Mouse (Mus musculus) cerebellum, postnatal 4 days (tissue): Measurements from ENCODE around the gene Fblim1.

Experiments
- DNase-seq, 2 experiments: peaks; one replicate each; pipeline ENCODE4 v3.0.0; 2022; ENCODE audit warnings: low spot score in 2 of 2, mixed read lengths in 1 of 2

The Fblim1 gene

DNA sequence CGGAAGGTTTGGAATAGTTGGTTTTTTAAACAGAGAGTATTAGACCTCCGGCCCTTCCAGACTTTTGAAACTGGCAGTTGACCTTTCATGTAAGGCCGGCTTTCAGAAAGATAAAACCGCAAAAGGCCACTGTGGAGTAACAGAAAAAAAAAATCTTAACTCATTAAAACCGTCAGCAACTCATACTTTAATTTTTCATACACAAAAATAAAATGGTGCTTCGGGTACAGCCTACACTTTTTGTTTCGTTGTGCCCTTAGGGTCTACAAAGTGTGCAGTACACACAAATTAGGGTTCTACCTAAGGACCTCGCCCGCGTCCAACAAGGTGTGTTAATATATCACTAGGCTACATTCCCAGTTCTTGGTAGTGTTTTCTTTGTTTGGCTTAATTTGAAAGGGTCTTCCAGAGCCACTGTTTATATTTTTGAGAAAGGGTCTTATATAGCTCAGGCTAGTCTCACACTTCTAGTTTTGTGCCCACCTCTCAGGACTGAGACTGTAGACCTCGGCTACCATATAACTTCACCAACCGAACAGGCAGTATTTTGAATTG is 66.6 kb downstream of the Fblim1 start:
- no peak for DNase-seq

DNA sequence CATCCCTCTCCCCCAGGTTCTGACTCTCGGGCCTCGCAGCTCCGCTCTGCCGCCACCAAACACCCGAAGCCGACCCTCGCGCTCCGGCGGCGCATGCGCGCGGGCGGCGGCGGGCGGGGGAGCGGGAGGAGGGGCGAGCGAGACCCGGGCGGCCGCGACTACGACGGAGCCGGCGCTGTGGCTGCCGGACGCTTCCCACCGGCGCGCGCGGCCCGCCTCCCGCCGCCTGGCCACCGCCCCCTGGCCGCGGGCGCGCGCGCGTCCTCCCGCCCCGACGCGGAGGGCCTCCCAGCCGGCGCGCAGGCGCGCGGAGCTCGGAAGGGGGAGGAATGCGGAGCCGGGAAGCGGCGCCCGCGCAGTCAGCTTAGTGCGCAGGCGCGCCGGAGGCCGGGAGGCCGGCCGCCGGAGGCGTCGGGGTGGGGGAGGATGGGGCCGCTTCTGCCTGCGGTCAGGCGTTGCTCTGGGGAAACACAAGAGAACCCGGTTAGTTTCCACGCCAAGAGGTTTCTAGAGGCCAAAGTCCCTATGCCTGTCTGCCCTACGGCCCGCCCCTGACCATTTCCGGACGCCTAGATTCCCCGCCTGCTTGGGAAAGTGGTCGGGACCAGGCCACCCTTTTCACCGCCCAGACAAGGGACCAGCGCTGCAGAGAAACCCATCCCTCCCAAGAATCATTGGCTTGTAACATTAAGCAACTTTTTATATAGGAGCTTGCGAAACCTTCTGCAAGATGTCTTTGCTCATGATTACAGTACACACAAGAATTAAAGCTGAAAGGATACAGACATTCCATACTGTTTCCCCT is 67.3 kb downstream of the Fblim1 start, which contains the start of gene Spen:
Gene Spen, minus strand, starts transcription at position 190 of the 805 bp plus-strand sequence.
- DNase-seq, result peak; percentile 84 to 92

- DNase-seq, result peak; percentile 20 to 47
Observed at GRCm38 (mm10) chr4:141537706-141538407, 68.0 kb downstream of the Fblim1 start.

GRCm38 (mm10) chr4:141537226-141537610 is 68.7 kb downstream of the Fblim1 start:
- no peak for DNase-seq

GRCm38 (mm10) chr4:141536291-141537225 is 69.3 kb downstream of the Fblim1 start:
- peak; percentile 56 to 74 for DNase-seq

GRCm38 (mm10) chr4:141534947-141535680 is 70.8 kb downstream of the Fblim1 start:
- peak; percentile 26 to 52 for DNase-seq

DNA sequence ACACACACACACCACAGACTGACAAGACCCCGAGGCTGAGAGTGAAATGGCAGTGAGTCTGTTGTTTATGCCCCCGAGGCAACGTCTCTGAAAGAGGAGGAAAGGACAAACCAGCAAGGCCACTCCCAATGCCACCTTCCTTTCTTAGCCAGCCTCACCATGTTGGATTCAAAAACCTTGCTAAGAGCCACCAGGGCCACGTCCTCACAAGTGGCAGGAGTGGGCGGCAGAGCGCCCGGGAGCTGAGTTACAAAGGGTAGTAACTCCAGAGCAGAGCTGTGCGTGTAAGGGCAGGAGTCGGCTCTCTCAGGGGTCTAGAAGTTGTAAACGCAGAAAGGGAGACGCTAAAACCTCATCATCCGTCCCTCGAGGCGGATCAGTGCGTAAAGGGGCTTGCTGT is 74.9 kb downstream of the Fblim1 start:
- DNase-seq, result no peak

DNA sequence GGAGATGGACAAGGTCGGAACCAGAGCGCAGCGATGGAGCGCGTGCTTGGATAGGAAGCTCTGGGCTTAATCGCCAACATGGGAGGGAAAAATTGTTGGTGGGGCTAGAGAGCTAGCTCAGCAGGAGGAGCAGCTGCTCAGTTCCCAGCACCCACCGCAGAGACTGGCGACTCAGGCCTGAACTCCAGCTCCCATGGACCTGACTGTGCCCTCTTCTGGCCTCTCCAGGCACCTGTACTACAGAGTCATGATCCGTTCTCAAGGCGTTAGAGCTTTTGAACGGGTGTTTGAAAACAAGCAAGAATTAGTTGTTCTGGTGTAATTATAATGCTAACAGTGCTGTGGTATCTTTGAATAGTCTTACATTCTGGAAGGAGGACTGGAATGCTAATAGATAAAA is 77.0 kb downstream of the Fblim1 start:
- DNase-seq, result no peak

GRCm38 (mm10) chr4:141526936-141527650 is 78.8 kb downstream of the Fblim1 start:
- no peak for DNase-seq
